Mouse (Mus musculus): Measurements from ENCODE around the gene Antxr2. TPM values are rescaled to one million over a fixed set of nuclear protein-coding genes. Genes with fewer than 3 reads are reported as not detected.

Gene Antxr2
- total and polyA plus RNA-seq, 3 experiments, result 4.3 to 5.0 TPM; not detected in 1

DNA sequence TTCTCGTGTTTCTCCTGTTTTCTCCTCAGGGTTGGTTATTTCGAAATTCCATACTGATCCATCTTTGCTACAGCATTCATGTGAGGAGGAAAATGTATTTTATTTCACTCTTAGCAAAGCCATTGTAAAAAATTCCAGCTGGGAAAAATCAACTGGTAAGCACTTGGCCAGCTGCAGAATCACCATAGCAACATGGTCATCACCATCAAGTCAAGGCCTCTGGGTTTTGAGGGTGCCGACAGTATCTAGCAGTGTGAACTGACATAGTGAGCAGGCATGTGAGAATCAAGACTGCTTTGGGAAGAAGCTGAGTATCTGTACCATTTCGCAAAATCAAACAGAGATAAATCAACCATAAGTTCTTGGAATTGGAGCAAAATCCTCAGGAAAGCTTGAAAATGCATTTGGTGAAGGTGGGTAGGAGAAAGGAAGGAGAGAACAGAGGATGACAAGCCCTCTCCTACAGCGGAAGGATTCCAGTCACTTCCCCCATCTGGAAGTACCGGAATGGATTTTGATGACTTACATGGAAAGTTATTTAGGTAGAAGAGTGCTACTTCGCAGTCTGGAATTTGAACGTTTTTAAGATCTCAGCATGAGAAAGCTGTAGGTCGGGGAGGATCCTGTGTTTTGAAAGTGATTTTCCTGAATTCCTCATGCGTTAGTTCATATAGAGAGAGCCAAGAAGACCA is 183.5 kb downstream of the Antxr2 start:
- DNase-seq (ENCODE audit: low read depth, low spot score), result no peak
- no peaks in the 10 kb centered on the region for H3K27me3 ChIP-seq (ENCODE audit: control insufficient read depth in 1 of 2, insufficient read depth in 2 of 2, low read length in 2 of 2)
- no peak overlapping the region for H3K27ac ChIP-seq (ENCODE audit: control insufficient read depth, low read depth, low read length)
- H3K4me1 ChIP-seq (ENCODE audit: control insufficient read depth in 1 of 2, insufficient read depth in 2 of 2, low read length in 2 of 2), result peaks cover 3 to 12% of the 10 kb centered on the region in 2 experiments
- H3K9me3 ChIP-seq (replicated peaks; ENCODE audit: insufficient read depth, low read length), result no peaks in the 10 kb centered on the region
- no peak overlapping the region for H3K9ac ChIP-seq (ENCODE audit: control insufficient read depth, low read depth, low read length, poor library complexity, severe bottlenecking)
- TF ChIP-seq MAZ (IDR thresholded peaks at IDR 0.05; ENCODE audit: low read depth, low read length), result no peak
- TF ChIP-seq ZKSCAN1 (IDR thresholded peaks at IDR 0.05; ENCODE audit: low read depth, low read length), result no peak
- no peak overlapping the region for H3K4me3 ChIP-seq (ENCODE audit: control insufficient read depth in 1 of 2, insufficient read depth in 1 of 2, low read depth in 2 of 2, low read length in 2 of 2)
- peaks cover 0 to 3% of the 10 kb centered on the region in 2 experiments; a peak in 2 of 4 replicates for H3K36me3 ChIP-seq (ENCODE audit: control insufficient read depth in 1 of 2, insufficient read depth in 2 of 2, low read length in 2 of 2)
- no peaks in the 10 kb centered on the region for H3K79me2 ChIP-seq (ENCODE audit: control insufficient read depth, insufficient read depth, low read length, poor library complexity)

DNA sequence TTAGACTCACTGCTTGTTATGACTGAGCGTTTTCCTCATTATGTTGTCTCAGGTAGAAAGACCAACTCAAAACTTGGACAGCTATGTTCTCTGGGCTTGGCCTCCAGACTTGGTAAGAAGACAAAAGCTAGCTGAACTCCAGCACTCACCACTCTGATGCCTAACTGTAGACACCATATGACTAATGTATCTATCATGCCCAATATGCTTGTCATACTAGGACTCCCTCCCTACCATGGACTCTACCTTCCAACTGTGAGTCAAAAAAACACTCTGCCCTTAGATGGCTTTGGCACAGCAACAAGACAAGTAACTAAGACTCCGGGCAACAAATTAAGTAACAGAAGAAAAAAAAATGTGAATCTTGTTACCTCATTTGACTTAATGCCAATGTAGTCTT is 184.3 kb downstream of the Antxr2 start:
- Histone ChIP-seq H3K9ac (ENCODE audit: control insufficient read depth, low read depth, low read length, poor library complexity, severe bottlenecking) (no peak overlapping the region), H3K27me3 (ENCODE audit: control insufficient read depth in 1 of 2, insufficient read depth in 2 of 2, low read length in 2 of 2) (no peaks in the 10 kb centered on the region), H3K9me3 (replicated peaks; ENCODE audit: insufficient read depth, low read length) (no peaks in the 10 kb centered on the region), H3K4me1 (ENCODE audit: control insufficient read depth in 1 of 2, insufficient read depth in 2 of 2, low read length in 2 of 2) (peaks cover 7 to 13% of the 10 kb centered on the region in 2 experiments), H3K4me3 (ENCODE audit: control insufficient read depth in 1 of 2, insufficient read depth in 1 of 2, low read depth in 2 of 2, low read length in 2 of 2) (no peak overlapping the region), H3K36me3 (ENCODE audit: control insufficient read depth in 1 of 2, insufficient read depth in 2 of 2, low read length in 2 of 2) (peaks cover 0 to 9% of the 10 kb centered on the region in 2 experiments; a peak in 2 of 4 replicates), H3K79me2 (ENCODE audit: control insufficient read depth, insufficient read depth, low read length, poor library complexity) (no peaks in the 10 kb centered on the region), H3K27ac (ENCODE audit: control insufficient read depth, low read depth, low read length) (no peak overlapping the region)
- DNase-seq (ENCODE audit: low read depth, low spot score), result no peak
- TF ChIP-seq RCOR1 (IDR thresholded peaks at IDR 0.05; ENCODE audit: low read depth, low read length) (no peak), NELFE (IDR thresholded peaks at IDR 0.05; ENCODE audit: low read depth, low read length) (no peak), MAZ (IDR thresholded peaks at IDR 0.05; ENCODE audit: low read depth, low read length) (no peak), ZNF384 (IDR thresholded peaks at IDR 0.05; ENCODE audit: low read depth, low read length) (no peak), GATA1 (IDR thresholded peaks at IDR 0.05; ENCODE audit: low read depth, low read length) (no peak), E2F4 (IDR thresholded peaks at IDR 0.05; ENCODE audit: borderline replicate concordance, low read depth, low read length) (no peak), CHD2 (IDR thresholded peaks at IDR 0.05; ENCODE audit: low read length) (no peak), JUND (IDR thresholded peaks at IDR 0.05; ENCODE audit: low read depth, low read length) (no peak), MXI1 (IDR thresholded peaks at IDR 0.05; ENCODE audit: low read depth, low read length) (no peak), MEF2A (IDR thresholded peaks at IDR 0.05; ENCODE audit: extremely low read depth, insufficient replicate concordance, low read depth, low read length, poor library complexity, severe bottlenecking) (no peak), HCFC1 (IDR thresholded peaks at IDR 0.05; ENCODE audit: low read depth, low read length) (no peak), USF2 (IDR thresholded peaks at IDR 0.05; ENCODE audit: borderline replicate concordance in 1 of 2, insufficient read depth in 1 of 2, low read depth in 1 of 2, low read length in 2 of 2) (no peak), MYC (IDR thresholded peaks at IDR 0.05; ENCODE audit: low read depth, low read length) (no peak), MAX (IDR thresholded peaks at IDR 0.05; ENCODE audit: low read length) (no peak), ZC3H11A (IDR thresholded peaks at IDR 0.05; ENCODE audit: low read depth, low read length) (no peak)
